Mouse (Mus musculus) stomach, embryonic 15.5 days (tissue): ENCODE data around the gene Bcl2. TPM values are rescaled to one million over a fixed set of nuclear protein-coding genes. Genes with fewer than 3 reads are reported as not detected.

Experiments used
- ATAC-seq: fragments of 200-750 bp; cut with Nextera tagmentation; 2 replicates; pipeline ENCODE4 v1.8.0; 2017; ENCODE audit warnings: low read depth, moderate number of reproducible peaks, moderate TSS enrichment; ENCODE audit not compliant: insufficient read depth, low FRiP score
- H3K27ac ChIP-seq: fragments of 300-500 bp; sonication (generic); 2 replicates; pipeline ENCODE4 v1.5.1; 2015; ENCODE audit warnings: mild to moderate bottlenecking, inconsistent platforms
- H3K27me3 ChIP-seq: fragments of 300-500 bp; sonication (generic); replicated peaks from 2 replicates; pipeline ENCODE4 v1.6.1; 2015; ENCODE audit warnings: inconsistent platforms
- H3K36me3 ChIP-seq: fragments of 300-500 bp; sonication (generic); 2 replicates; pipeline ENCODE4 v1.6.1; 2015; ENCODE audit warnings: inconsistent platforms
- H3K4me1 ChIP-seq: fragments of 300-500 bp; sonication (generic); 2 replicates; pipeline ENCODE4 v1.6.1; 2015; ENCODE audit warnings: inconsistent platforms
- H3K4me2 ChIP-seq: fragments of 300-500 bp; sonication (generic); 2 replicates; pipeline ENCODE4 v1.6.1; 2015; ENCODE audit warnings: mild to moderate bottlenecking, inconsistent platforms
- H3K4me3 ChIP-seq: fragments of 300-500 bp; sonication (generic); replicated peaks from 2 replicates; pipeline ENCODE4 v1.5.1; 2015; ENCODE audit warnings: inconsistent platforms
- H3K9ac ChIP-seq: fragments of 300-500 bp; sonication (generic); 2 replicates; pipeline ENCODE4 v1.6.1; 2015; ENCODE audit warnings: inconsistent platforms
- H3K9me3 ChIP-seq: fragments of 300-500 bp; sonication (generic); 2 replicates; pipeline ENCODE4 v1.6.1; 2016; ENCODE audit warnings: inconsistent platforms
- WGBS: fragments of 180-500 bp; shearing (Covaris S2); methylation state at CpG from one replicate; pipeline ENCODE4 v1.1.7; 2015; 5-methylcytosine and 5-hydroxymethylcytosine counted together
- polyA plus RNA-seq: library from polyadenylated mRNA; unstranded; fragments of >200 nt; fragmentation: Nextera tagmentation; extraction: Ambion mirVana; gene quantifications from 2 replicates; pipeline ENCODE4 v1.2.1, GENCODE M21; 2015

Bcl2 gene
- polyA plus RNA-seq, 1 experiment from 2014 or later: 17.0 TPM

DNA sequence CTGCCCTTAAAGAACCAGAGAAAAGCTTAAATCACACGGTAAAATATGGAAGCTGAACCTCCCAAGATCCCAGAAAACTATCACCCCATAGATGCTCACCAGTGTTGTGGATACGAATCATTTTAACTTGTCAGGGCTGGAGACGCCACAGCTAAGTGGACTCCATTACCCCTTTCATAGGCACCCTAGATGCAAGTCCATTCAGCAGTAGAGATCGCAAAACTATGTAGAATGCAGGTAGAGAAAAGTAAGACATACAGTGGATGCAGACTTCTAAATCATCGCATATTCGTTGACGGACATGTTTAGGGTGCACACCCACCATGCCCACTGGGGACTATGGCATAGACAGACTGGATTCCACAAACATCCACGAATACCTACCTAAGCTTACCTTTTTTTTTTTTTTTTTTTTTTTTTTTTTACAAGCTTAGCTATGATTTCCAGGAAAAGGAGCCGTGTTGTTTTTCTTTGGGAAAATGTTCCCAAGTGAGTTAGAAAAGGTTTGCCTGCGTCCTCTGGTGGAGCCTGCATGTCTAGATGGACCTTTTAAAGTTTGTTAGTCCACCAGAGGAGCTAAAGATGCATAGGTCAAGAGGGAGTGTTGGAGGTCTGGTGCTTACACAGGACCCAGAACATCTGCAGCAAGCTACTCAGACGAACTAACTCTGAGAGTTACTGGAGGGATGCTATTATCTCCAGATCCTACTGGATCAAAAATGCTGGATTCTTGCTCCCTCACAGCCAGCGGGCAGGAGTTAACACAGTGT, 2.5 kb downstream of the Bcl2 start:
- Histone ChIP-seq H3K27ac (no peak overlapping the region), H3K9ac (no peak overlapping the region), H3K36me3 (no peaks in the 10 kb centered on the region), H3K9me3 (no peaks in the 10 kb centered on the region), H3K4me3 (peak overlapping the region; percentile 74), H3K4me2 (peak overlapping the region; percentile 96), H3K27me3 (no peaks in the 10 kb centered on the region), H3K4me1 (peaks cover 10% of the 10 kb centered on the region)
- ATAC-seq: no peak
- WGBS: 48% methylated on average over 12 of the region's 12 CpGs

DNA sequence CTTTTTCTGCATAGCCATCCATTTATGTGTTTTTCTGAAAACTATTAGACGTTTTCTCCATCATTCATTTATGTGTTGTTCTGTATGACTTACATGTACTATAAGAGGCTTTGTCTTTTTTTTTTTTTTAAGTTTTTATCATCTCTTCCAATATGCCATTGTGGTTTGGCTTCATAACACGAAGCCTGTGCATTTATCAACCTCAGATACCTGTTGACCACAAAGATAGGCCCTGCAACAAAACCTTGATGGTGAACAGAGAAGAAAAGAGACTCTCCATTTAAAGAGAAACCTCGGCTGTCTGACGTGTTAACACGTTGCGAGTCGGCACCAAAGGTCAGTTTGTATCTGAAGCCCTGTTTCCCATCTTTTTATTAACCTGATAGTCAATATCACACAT, 3.9 kb downstream of the Bcl2 start:
- H3K9ac ChIP-seq: no peak overlapping the region
- H3K9me3 ChIP-seq: no peaks in the 10 kb centered on the region
- H3K27me3 ChIP-seq: no peaks in the 10 kb centered on the region
- peaks cover 10% of the 10 kb centered on the region for H3K4me1 ChIP-seq
- no peaks in the 10 kb centered on the region for H3K36me3 ChIP-seq
- no peak overlapping the region for H3K4me2 ChIP-seq
- WGBS: 69% methylated on average over 7 of the region's 7 CpGs
- ATAC-seq: no peak
- no peak overlapping the region for H3K27ac ChIP-seq
- H3K4me3 ChIP-seq: no peak overlapping the region

DNA sequence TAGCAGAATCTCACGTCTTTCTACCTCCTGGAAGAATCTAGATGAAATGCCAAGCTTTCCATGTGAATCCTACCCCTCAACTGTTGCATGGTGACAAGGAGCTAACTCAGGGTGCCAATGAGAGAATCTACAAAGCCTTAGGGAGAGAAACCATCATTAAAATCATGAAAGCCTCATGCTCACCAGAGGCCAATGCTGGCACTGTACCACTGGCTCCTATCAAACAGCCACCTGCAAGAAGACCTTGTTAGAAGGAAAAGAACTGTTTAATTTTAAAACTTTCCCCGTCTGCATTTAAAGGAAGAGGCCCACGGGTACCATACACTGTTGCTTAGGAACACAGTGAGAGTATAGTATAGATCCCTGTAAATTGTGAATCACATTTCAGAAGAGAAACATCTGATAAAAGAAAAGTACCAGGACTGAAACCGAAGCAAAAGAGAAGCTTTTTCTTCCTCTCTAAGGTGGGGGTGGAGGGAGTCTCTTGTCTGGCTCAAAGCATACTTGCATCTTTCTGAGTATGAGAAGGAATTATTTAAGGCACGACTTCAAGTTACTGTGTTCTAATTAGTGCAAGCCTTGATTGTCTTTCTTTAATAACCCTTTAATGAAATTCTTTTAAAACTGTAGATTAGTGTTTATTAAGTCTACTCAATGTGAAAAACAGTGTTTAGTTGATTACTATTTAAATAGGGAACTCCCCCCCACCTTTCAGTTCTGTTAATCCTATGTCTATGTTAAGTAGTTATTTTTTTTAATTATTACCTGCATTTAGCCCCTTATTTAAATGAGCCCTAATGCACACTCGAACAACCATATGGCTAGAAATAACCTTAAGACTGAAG, 6.8 kb downstream of the Bcl2 start:
- Histone ChIP-seq H3K36me3 (no peaks in the 10 kb centered on the region), H3K9me3 (no peaks in the 10 kb centered on the region), H3K27ac (no peak overlapping the region), H3K27me3 (no peaks in the 10 kb centered on the region), H3K4me1 (peaks cover 6% of the 10 kb centered on the region), H3K9ac (no peak overlapping the region), H3K4me3 (no peak overlapping the region), H3K4me2 (no peak overlapping the region)
- ATAC-seq: no peak
- 69% methylated on average over 6 of the region's 6 CpGs for WGBS

DNA sequence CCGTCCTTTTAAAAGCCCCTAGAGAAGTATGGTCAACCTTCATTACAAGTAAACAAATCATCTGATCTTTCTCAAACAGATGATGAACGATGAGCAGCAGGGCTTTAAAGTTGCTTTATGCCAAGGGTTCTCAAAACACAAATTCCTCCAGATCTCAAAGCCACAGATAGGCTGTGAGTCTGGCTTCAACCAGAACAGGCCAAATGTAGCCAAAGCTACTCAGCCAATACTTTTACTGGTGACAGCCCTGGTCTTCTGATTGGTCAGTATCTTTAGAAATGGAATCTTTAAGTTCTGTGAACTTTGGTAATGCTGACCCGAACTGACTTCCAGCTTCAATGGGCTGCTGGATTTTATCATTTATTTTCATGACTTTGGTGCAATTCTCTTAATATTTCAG, 10.9 kb downstream of the Bcl2 start:
- H3K4me1 ChIP-seq: no peaks in the 10 kb centered on the region
- no peaks in the 10 kb centered on the region for H3K9me3 ChIP-seq
- no peaks in the 10 kb centered on the region for H3K27me3 ChIP-seq
- no peaks in the 10 kb centered on the region for H3K36me3 ChIP-seq
- no peak for ATAC-seq
- H3K4me2 ChIP-seq: no peak overlapping the region
- no peak overlapping the region for H3K9ac ChIP-seq
- no peak overlapping the region for H3K4me3 ChIP-seq
- 42% methylated on average over 3 of the region's 3 CpGs for WGBS
- no peak overlapping the region for H3K27ac ChIP-seq

DNA sequence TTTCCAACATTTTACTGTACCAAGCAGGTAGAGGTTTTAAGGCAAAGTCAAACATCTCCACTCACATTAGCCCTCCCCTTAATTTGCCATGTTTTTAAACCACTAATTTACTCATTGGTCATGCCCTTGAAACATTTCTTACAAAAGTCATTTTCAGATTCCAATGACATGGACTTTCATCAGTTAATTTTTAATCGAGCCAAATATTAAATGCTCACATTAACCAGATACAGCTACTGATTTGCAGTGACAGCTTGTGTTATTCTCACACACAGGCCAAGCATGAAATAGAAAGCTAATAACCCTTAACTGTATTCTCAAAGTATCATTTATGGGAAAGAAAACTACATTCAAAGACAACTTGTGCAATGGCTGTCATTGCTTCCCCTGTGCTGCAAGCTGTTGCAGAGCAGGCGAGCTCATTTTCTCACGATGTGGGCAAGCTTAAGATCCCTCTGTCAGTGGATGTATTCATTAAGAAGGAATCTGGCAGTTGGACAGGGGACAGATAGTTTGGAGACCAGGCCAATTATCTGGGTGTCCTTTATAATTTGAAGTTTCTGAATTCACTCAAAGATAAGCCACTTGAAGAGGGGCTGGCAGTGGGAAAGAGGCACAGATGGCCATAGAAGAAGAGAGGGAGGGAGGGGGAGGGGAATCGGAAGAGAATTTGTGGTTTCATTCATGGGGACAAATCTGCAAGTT, 11.5 kb downstream of the Bcl2 start:
- Histone ChIP-seq H3K9me3 (no peaks in the 10 kb centered on the region), H3K9ac (no peak overlapping the region), H3K4me1 (no peaks in the 10 kb centered on the region), H3K27ac (no peak overlapping the region), H3K27me3 (no peaks in the 10 kb centered on the region), H3K4me3 (no peak overlapping the region), H3K36me3 (no peaks in the 10 kb centered on the region), H3K4me2 (no peak overlapping the region)
- 42% methylated on average over 4 of the region's 4 CpGs for WGBS
- peak; percentile 22; the same call in 1 of the 2 replicates for ATAC-seq

DNA sequence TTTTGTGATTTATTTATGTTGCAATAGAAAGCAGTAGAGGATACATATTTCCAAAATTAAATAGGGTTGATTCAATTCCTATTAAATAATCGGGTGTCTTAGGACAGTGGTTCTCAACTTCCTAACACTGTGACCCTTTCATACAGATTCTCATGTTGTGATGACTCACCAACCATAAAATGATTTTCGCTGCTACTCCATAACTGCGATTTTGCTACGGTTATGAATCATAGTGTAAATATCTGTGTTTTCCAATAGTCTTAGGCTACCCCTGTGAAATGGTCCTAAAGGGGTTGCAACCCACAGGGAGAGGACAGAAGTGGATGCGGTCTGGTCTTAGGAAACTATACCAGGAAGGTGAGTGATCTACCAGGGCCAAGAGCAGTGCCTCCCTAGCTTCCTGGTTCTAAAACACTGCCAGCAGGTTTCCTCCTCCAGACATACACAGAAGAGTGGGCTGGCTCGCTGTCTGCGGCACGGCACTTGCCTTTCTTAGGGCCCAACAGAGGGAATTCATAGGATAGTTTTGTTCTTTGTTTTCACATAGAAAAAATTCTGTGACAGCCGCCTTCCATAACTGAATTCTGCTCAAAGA, 13.5 kb downstream of the Bcl2 start:
- Histone ChIP-seq H3K4me3 (no peak overlapping the region), H3K9ac (no peak overlapping the region), H3K4me1 (no peaks in the 10 kb centered on the region), H3K36me3 (no peaks in the 10 kb centered on the region), H3K27ac (no peak overlapping the region), H3K9me3 (no peaks in the 10 kb centered on the region), H3K4me2 (no peak overlapping the region), H3K27me3 (no peaks in the 10 kb centered on the region)
- ATAC-seq: no peak
- 83% methylated on average over 9 of the region's 9 CpGs for WGBS

DNA sequence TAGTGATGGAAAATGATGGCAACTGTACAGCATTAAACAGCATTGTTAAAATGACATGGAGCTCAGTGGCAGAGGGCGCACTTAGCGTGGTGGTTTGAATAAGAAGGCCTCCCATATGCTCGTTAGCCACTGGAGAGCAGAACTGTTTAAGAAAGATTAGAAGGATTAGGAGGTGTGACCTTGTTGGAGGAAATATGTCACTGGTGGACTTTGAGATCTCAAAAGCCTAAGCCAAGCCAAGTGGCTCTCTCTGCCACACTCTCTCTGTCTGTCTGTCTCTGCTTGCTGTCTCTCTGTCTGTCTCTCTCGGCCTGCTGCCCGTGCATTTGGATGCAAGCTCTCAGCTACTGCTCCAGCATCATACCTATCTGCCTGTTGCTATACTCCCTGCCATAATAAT, 17.6 kb downstream of the Bcl2 start:
- no peaks in the 10 kb centered on the region for H3K27me3 ChIP-seq
- H3K9me3 ChIP-seq: no peaks in the 10 kb centered on the region
- H3K4me2 ChIP-seq: no peak overlapping the region
- 84% methylated on average over 5 of the region's 5 CpGs for WGBS
- H3K9ac ChIP-seq: no peak overlapping the region
- no peak overlapping the region for H3K27ac ChIP-seq
- no peaks in the 10 kb centered on the region for H3K4me1 ChIP-seq
- ATAC-seq: no peak
- no peaks in the 10 kb centered on the region for H3K36me3 ChIP-seq
- no peak overlapping the region for H3K4me3 ChIP-seq

DNA sequence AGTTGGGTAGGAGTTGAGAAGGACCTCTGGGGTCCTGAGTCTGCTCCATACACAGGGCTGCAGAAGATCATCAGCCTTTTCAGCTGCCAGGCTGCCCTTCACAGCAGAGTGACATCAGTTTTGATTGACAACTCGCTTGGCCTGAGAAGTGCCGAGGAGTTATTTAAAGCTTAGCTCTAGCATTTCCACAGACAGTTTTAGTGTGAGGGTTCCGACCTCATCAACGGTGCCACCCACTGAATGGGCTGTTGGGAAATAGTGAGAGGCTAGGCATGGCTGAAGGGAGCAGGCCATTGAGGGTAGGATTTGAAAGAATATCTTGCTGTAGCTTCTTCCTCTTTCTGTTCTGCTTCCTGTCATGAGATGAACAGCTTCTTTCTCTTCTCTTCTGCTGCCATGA, 18.4 kb downstream of the Bcl2 start:
- H3K27me3 ChIP-seq: no peaks in the 10 kb centered on the region
- H3K4me3 ChIP-seq: no peak overlapping the region
- no peak overlapping the region for H3K9ac ChIP-seq
- no peaks in the 10 kb centered on the region for H3K9me3 ChIP-seq
- no peaks in the 10 kb centered on the region for H3K36me3 ChIP-seq
- H3K4me2 ChIP-seq: no peak overlapping the region
- no peak for ATAC-seq
- no peak overlapping the region for H3K27ac ChIP-seq
- 78% methylated on average over 4 of the region's 4 CpGs for WGBS
- H3K4me1 ChIP-seq: no peaks in the 10 kb centered on the region

DNA sequence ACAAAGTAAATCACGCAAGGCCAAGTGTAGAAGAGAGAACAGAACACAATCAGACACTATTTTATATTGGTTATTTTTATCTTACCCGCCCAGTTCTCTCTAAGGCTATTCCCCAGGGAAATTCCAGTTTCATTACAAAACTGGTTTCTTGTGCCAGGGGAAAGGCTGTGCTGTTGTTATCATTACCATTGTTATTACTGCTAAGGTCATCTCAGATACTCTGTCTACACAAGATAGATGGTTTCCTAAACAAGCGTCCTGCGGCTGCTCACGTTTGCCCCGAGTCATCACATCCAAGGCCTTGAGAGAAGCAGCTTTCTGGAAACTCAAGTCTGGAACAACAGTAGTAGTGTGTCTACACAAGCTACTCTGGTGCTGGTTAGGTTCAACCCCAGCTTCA, 19.8 kb downstream of the Bcl2 start:
- Histone ChIP-seq H3K9me3 (no peaks in the 10 kb centered on the region), H3K9ac (no peak overlapping the region), H3K4me3 (no peak overlapping the region), H3K4me1 (no peaks in the 10 kb centered on the region), H3K4me2 (no peak overlapping the region), H3K27ac (no peak overlapping the region), H3K36me3 (no peaks in the 10 kb centered on the region), H3K27me3 (no peaks in the 10 kb centered on the region)
- ATAC-seq: no peak
- 62% methylated on average over 6 of the region's 6 CpGs for WGBS

DNA sequence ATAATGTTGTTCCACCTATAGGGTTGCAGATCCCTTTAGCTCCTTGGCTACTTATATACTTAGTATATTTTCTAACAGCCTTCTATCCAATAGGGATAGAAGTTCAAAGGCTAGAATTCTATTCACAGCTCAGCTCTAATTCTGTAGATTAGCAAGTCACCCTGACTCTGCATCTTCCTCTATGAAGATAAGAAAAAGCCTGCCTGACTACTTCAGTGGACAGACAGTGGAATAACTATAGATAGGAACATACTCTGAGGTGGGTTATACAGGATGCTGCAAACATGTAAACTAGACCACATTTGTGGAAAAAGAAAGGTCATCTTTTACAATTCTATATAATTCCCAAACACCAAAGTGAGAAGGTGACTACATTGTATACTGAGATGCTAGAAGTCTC, 21.5 kb downstream of the Bcl2 start:
- H3K9me3 ChIP-seq: no peaks in the 10 kb centered on the region
- no peak for ATAC-seq
- no peaks in the 10 kb centered on the region for H3K36me3 ChIP-seq
- no peaks in the 10 kb centered on the region for H3K4me1 ChIP-seq
- H3K27ac ChIP-seq: no peak overlapping the region
- H3K4me3 ChIP-seq: no peak overlapping the region
- H3K27me3 ChIP-seq: no peaks in the 10 kb centered on the region
- no peak overlapping the region for H3K9ac ChIP-seq
- no peak overlapping the region for H3K4me2 ChIP-seq

DNA sequence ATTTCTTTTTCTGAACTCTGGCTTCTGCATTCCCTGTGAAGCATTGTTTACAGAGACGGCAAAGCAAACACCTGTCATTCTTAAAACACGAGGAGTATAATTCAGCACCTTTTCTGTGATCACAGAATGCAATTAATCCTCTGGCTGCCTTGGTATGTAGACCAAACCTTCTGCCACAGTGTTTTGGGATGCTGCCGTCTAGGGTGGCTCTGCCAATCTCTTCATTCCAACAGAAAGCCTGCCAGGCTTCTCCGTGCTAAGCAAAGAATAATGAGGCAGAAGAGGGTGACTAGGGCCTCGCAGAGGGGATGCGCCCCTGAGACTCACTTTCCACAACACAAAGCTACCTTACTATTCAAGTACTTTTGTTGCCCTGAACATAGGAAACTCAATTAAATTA, 23.2 kb downstream of the Bcl2 start:
- 74% methylated on average over 6 of the region's 6 CpGs for WGBS
- no peaks in the 10 kb centered on the region for H3K4me1 ChIP-seq
- no peak for ATAC-seq

DNA sequence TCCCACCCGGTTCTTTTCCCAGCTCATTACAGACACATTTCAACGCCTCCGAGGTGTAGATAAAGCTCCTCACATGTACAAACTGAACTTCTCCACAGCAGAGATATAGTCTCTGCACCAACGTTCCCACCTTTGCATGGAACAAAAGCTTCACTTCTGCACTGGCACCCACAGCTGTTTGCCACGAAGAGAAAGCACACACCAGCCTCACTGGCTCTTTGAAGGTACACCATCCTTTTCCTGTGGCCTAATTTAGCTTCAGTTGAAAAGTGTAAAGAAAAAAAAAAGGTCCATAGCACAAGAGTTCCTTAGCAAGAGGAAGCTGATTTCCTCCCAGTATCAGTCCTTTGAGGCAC, 25.9 kb downstream of the Bcl2 start:
- Histone ChIP-seq H3K36me3 (no peaks in the 10 kb centered on the region), H3K9ac (no peak overlapping the region), H3K4me3 (no peak overlapping the region), H3K9me3 (no peaks in the 10 kb centered on the region), H3K4me2 (no peak overlapping the region), H3K27ac (no peak overlapping the region), H3K27me3 (no peaks in the 10 kb centered on the region), H3K4me1 (no peaks in the 10 kb centered on the region)
- 70% methylated on average over 5 of the region's 5 CpGs for WGBS
- no peak for ATAC-seq

More for the DNA sequence above, 23.2 kb downstream of the Bcl2 start:
- Histone ChIP-seq H3K9ac (no peak overlapping the region), H3K9me3 (no peaks in the 10 kb centered on the region), H3K4me2 (no peak overlapping the region), H3K27me3 (no peaks in the 10 kb centered on the region), H3K4me3 (no peak overlapping the region), H3K36me3 (no peaks in the 10 kb centered on the region), H3K27ac (no peak overlapping the region)
